Mouse (Mus musculus) cerebellum, adult 2 months (tissue): ENCODE results near the gene Eif3l. TPM values are rescaled to one million over a fixed set of nuclear protein-coding genes. Genes with fewer than 3 reads are reported as not detected.
A peak's percentile ranks its signal among the peaks of the same experiment; 100 is the strongest.

Experiments
- DNase-seq, 2 experiments: peaks; one replicate each; pipeline ENCODE4 v3.0.0; 2021
- H3K27ac ChIP-seq: fragments of 200-500 bp; 2 replicates; pipeline ENCODE4 v1.5.1; 2012; ENCODE audit warnings: low read length, control low read depth, inconsistent platforms; ENCODE audit not compliant: insufficient read depth
- H3K27me3 ChIP-seq: fragments of 200-500 bp; 2 replicates; pipeline ENCODE4 v1.6.1; 2012; ENCODE audit warnings: inconsistent platforms, mild to moderate bottlenecking, low read length, moderate library complexity; ENCODE audit not compliant: control insufficient read depth, insufficient read depth
- H3K4me1 ChIP-seq: fragments of 200-500 bp; 2 replicates; pipeline ENCODE4 v1.6.1; 2011; ENCODE audit warnings: low read length; ENCODE audit not compliant: control insufficient read depth, insufficient read depth
- H3K4me3 ChIP-seq: fragments of 200-500 bp; replicated peaks from 2 replicates; pipeline ENCODE3; 2011; ENCODE audit warnings: mild to moderate bottlenecking, low read depth, low read length, control low read depth; ENCODE audit not compliant: insufficient read depth
- CTCF ChIP-seq: fragments of 200-500 bp; IDR thresholded peaks from 2 replicates; pipeline ENCODE4 v1.5.1; 2011; ENCODE audit warnings: low read depth, mild to moderate bottlenecking, control low read depth, low read length, moderate library complexity, borderline replicate concordance; ENCODE audit not compliant: insufficient read depth
- POLR2A ChIP-seq: fragments of 200-500 bp; IDR thresholded peaks from 2 replicates; pipeline ENCODE4 v1.6.1; 2011; ENCODE audit warnings: low read length, control low read depth, borderline replicate concordance; ENCODE audit not compliant: insufficient read depth
- WGBS: fragments of 180-500 bp; shearing (Covaris S2); methylation state at CpG from one replicate; pipeline ENCODE4 v1.1.7; 2018; 5-methylcytosine and 5-hydroxymethylcytosine counted together
- polyA plus RNA-seq: library from polyadenylated mRNA; depleted of rRNA; stranded (reverse); fragments of >200 nt; gene quantifications from 2 replicates; pipeline ENCODE4 v1.2.3, GENCODE M21; 2012

Eif3l gene
- polyA plus RNA-seq, 1 experiment = 88.1 TPM

GRCm38 (mm10) chr15:79092284-79092683 is 17.3 kb downstream of the Eif3l start:
- H3K4me1 ChIP-seq = no peaks in the 10 kb centered on the region
- no peak overlapping the region for H3K27ac ChIP-seq
- no peak for DNase-seq
- TF ChIP-seq POLR2A (no peak), CTCF (no peak)
- 67% methylated on average over 6 of the region's 6 CpGs for WGBS
- H3K4me3 ChIP-seq = no peak overlapping the region
- H3K27me3 ChIP-seq = no peaks in the 10 kb centered on the region

- no peaks in the 10 kb centered on the region for H3K27me3 ChIP-seq
- TF ChIP-seq POLR2A = no peak
- peak; percentile 74 for TF ChIP-seq CTCF
- H3K4me1 ChIP-seq = no peaks in the 10 kb centered on the region
- H3K27ac ChIP-seq = no peak overlapping the region
- WGBS = 56% methylated on average over 7 of the region's 7 CpGs
- DNase-seq = peak in 1 of 2 experiments; percentile 40
- H3K4me3 ChIP-seq = no peak overlapping the region
Measured at GRCm38 (mm10) chr15:79093083-79093839, 18.3 kb downstream of the Eif3l start.

- WGBS = 72% methylated on average over 5 of the region's 5 CpGs
- no peak for DNase-seq
- no peak overlapping the region for H3K27ac ChIP-seq
Measured at GRCm38 (mm10) chr15:79095483-79095882, 20.5 kb downstream of the Eif3l start.

GRCm38 (mm10) chr15:79096556-79096955 is 21.6 kb downstream of the Eif3l start:
- Histone ChIP-seq H3K4me3 (no peak overlapping the region), H3K27ac (no peak overlapping the region), H3K4me1 (no peaks in the 10 kb centered on the region), H3K27me3 (no peaks in the 10 kb centered on the region)
- TF ChIP-seq CTCF (no peak), POLR2A (no peak)
- no peak for DNase-seq
- 52% methylated on average over 3 of the region's 3 CpGs for WGBS

More at GRCm38 (mm10) chr15:79095483-79095882, 20.5 kb downstream of the Eif3l start:
- no peak for TF ChIP-seq POLR2A
- H3K4me1 ChIP-seq = no peaks in the 10 kb centered on the region
- H3K27me3 ChIP-seq = no peaks in the 10 kb centered on the region
- H3K4me3 ChIP-seq = no peak overlapping the region

GRCm38 (mm10) chr15:79097135-79097534 is 22.2 kb downstream of the Eif3l start:
- no peak overlapping the region for H3K4me3 ChIP-seq
- no peak for DNase-seq
- no peaks in the 10 kb centered on the region for H3K4me1 ChIP-seq
- no peak for TF ChIP-seq CTCF
- no peak for TF ChIP-seq POLR2A
- H3K27me3 ChIP-seq = no peaks in the 10 kb centered on the region
- H3K27ac ChIP-seq = no peak overlapping the region
- WGBS = 30% methylated on average over 2 of the region's 2 CpGs

GRCm38 (mm10) chr15:79097611-79098025 is 22.6 kb downstream of the Eif3l start:
- no peaks in the 10 kb centered on the region for H3K4me1 ChIP-seq
- peak in 1 of 2 experiments; percentile 45 for DNase-seq
- no peaks in the 10 kb centered on the region for H3K27me3 ChIP-seq
- no peak overlapping the region for H3K4me3 ChIP-seq
- peak overlapping the region; percentile 10; the same call in 1 of the 2 replicates for H3K27ac ChIP-seq
- TF ChIP-seq POLR2A (no peak), CTCF (no peak)
- 15% methylated on average over 6 of the region's 6 CpGs for WGBS

GRCm38 (mm10) chr15:79098220-79098619 is 23.2 kb downstream of the Eif3l start:
- Histone ChIP-seq H3K4me1 (no peaks in the 10 kb centered on the region), H3K4me3 (no peak overlapping the region), H3K27me3 (no peaks in the 10 kb centered on the region), H3K27ac (peak overlapping the region; percentile 10; the same call in 1 of the 2 replicates)
- no peak for DNase-seq
- WGBS = 73% methylated on average over 5 of the region's 5 CpGs
- TF ChIP-seq POLR2A (no peak), CTCF (no peak)

- WGBS = 44% methylated on average over 7 of the region's 7 CpGs
- TF ChIP-seq CTCF (no peak), POLR2A (no peak)
- Histone ChIP-seq H3K27me3 (no peaks in the 10 kb centered on the region), H3K27ac (no peak overlapping the region), H3K4me3 (no peak overlapping the region), H3K4me1 (no peaks in the 10 kb centered on the region)
- no peak for DNase-seq
Measured at GRCm38 (mm10) chr15:79098868-79099267, 23.9 kb downstream of the Eif3l start.
